Mouse (Mus musculus) myocyte (in vitro differentiated cells): ENCODE results near the gene Anpep. TPM values are rescaled to one million over a fixed set of nuclear protein-coding genes. Genes with fewer than 3 reads are reported as not detected.
A peak's percentile ranks its signal among the peaks of the same experiment; 100 is the strongest.

ENCODE experiments used
- H3K27me3 ChIP-seq: one replicate; pipeline ENCODE4 v1.6.1; 2011; ENCODE audit not compliant: control insufficient read depth, insufficient read depth, insufficient read length
- H3K36me3 ChIP-seq: one replicate; pipeline ENCODE4 v1.6.1; 2011; ENCODE audit not compliant: control insufficient read depth, insufficient read depth
- H3K4me2 ChIP-seq: one replicate; pipeline ENCODE4 v1.6.1; 2011; ENCODE audit warnings: low read depth, control low read depth
- H3K4me3 ChIP-seq: one replicate; pipeline ENCODE4 v1.5.1; 2011; ENCODE audit warnings: mild to moderate bottlenecking, control low read depth, moderate library complexity
- H3K79me2 ChIP-seq: one replicate; pipeline ENCODE4 v1.6.1; 2011; ENCODE audit not compliant: control insufficient read depth, insufficient read depth
- H3ac ChIP-seq: one replicate; pipeline ENCODE4 v1.6.1; 2011; ENCODE audit not compliant: control insufficient read depth, insufficient read length
- CEBPB ChIP-seq: IDR thresholded peaks from 2 replicates; pipeline ENCODE4 v1.6.1; 2011; ENCODE audit warnings: mild to moderate bottlenecking, moderate library complexity; ENCODE audit not compliant: poor library complexity, insufficient read depth, severe bottlenecking
- E2F4 ChIP-seq: IDR thresholded peaks from one replicate; pipeline ENCODE4 v1.6.1; 2011; ENCODE audit warnings: mild to moderate bottlenecking, control low read depth, moderate library complexity; ENCODE audit not compliant: insufficient read depth
- MAX ChIP-seq: IDR thresholded peaks from one replicate; pipeline ENCODE4 v1.6.1; 2011; ENCODE audit warnings: low read depth, mild to moderate bottlenecking, control low read depth
- MYOD1 ChIP-seq, 3 experiments: IDR thresholded peaks; one replicate each; pipeline ENCODE4 v1.6.1; 2011; ENCODE audit warnings: control low read depth in 2 of 3, low read depth in 2 of 3, mild to moderate bottlenecking in 2 of 3, moderate library complexity in 1 of 3; ENCODE audit not compliant: insufficient read length in 2 of 3, control insufficient read depth in 1 of 3
- MYOG ChIP-seq, 3 experiments: IDR thresholded peaks; one replicate each; pipeline ENCODE4 v1.6.1; 2011; ENCODE audit warnings: control low read depth in 2 of 3, low read depth in 2 of 3, mild to moderate bottlenecking in 2 of 3; ENCODE audit not compliant: insufficient read length in 2 of 3, control insufficient read depth in 1 of 3, insufficient read depth in 1 of 3
- POLR2A ChIP-seq: IDR thresholded peaks from one replicate; pipeline ENCODE4 v1.6.1; 2011; ENCODE audit warnings: low read depth, mild to moderate bottlenecking, control low read depth, moderate library complexity; ENCODE audit not compliant: insufficient read length
- POLR2AphosphoS2 ChIP-seq: IDR thresholded peaks from one replicate; pipeline ENCODE4 v1.6.1; 2011; ENCODE audit warnings: low read depth, control low read depth; ENCODE audit not compliant: insufficient read length
- REST ChIP-seq: IDR thresholded peaks from one replicate; pipeline ENCODE4 v1.6.1; 2011; ENCODE audit warnings: mild to moderate bottlenecking, control low read depth, moderate library complexity; ENCODE audit not compliant: insufficient read depth, insufficient read length
- SRF ChIP-seq: IDR thresholded peaks from one replicate; pipeline ENCODE4 v1.6.1; 2011; ENCODE audit warnings: low read depth; ENCODE audit not compliant: control insufficient read depth, insufficient read length
- TCF12 ChIP-seq: IDR thresholded peaks from one replicate; pipeline ENCODE4 v1.6.1; 2011; ENCODE audit warnings: mild to moderate bottlenecking, control low read depth; ENCODE audit not compliant: poor library complexity, insufficient read depth, severe bottlenecking
- TCF3 ChIP-seq: IDR thresholded peaks from one replicate; pipeline ENCODE4 v1.6.1; 2011; ENCODE audit warnings: low read depth, control low read depth; ENCODE audit not compliant: insufficient read length
- USF1 ChIP-seq: IDR thresholded peaks from one replicate; pipeline ENCODE4 v1.6.1; 2011; ENCODE audit warnings: low read depth, mild to moderate bottlenecking, control low read depth, moderate library complexity
- polyA plus RNA-seq: library from polyadenylated mRNA; unstranded; fragments of >200 nt; fragmentation: generic; extraction: Trizol; gene quantifications from one replicate; pipeline ENCODE4 v1.2.1, GENCODE M21; 2012; ENCODE audit warnings: missing spikeins

The Anpep gene
- polyA plus RNA-seq, 1 experiment = 12.1 TPM

GRCm38 (mm10) chr7:79846342-79846741, 14.5 kb downstream of the Anpep start:
- Histone ChIP-seq H3K4me2 (peak overlapping the region; percentile 84), H3K27me3 (no peaks in the 10 kb centered on the region), H3K36me3 (no peaks in the 10 kb centered on the region), H3K79me2 (no peaks in the 10 kb centered on the region), H3ac (no peak overlapping the region), H3K4me3 (no peak overlapping the region)
- no peak for TF ChIP-seq POLR2A
- TF ChIP-seq TCF3 = no peak
- TF ChIP-seq MYOG (IDR thresholded peaks at IDR 0.05; ENCODE audit: control insufficient read depth in 1 of 3, insufficient read depth in 1 of 3, insufficient read length in 2 of 3, low read depth in 2 of 3) = no peak
- no peak for TF ChIP-seq MAX
- no peak for TF ChIP-seq SRF
- no peak for TF ChIP-seq CEBPB
- TF ChIP-seq REST = no peak
- TF ChIP-seq E2F4 = no peak
- TF ChIP-seq POLR2AphosphoS2 = no peak
- no peak for TF ChIP-seq MYOD1 (IDR thresholded peaks at IDR 0.05; ENCODE audit: control insufficient read depth in 1 of 3, insufficient read length in 2 of 3, low read depth in 2 of 3)
- TF ChIP-seq TCF12 = no peak
- no peak for TF ChIP-seq USF1

GRCm38 (mm10) chr7:79844090-79844802, 16.6 kb downstream of the Anpep start:
- Histone ChIP-seq H3K4me3 (no peak overlapping the region), H3K79me2 (no peaks in the 10 kb centered on the region), H3K36me3 (no peaks in the 10 kb centered on the region), H3ac (no peak overlapping the region), H3K27me3 (no peaks in the 10 kb centered on the region), H3K4me2 (no peak overlapping the region)
- no peak for TF ChIP-seq POLR2AphosphoS2
- TF ChIP-seq POLR2A = no peak
- no peak for TF ChIP-seq REST
- TF ChIP-seq MYOD1 (IDR thresholded peaks at IDR 0.05; ENCODE audit: control insufficient read depth in 1 of 3, insufficient read length in 2 of 3, low read depth in 2 of 3) = no peak
- TF ChIP-seq TCF12 = no peak
- no peak for TF ChIP-seq MAX
- no peak for TF ChIP-seq USF1
- TF ChIP-seq TCF3 = no peak
- no peak for TF ChIP-seq SRF

- TF ChIP-seq MYOG (IDR thresholded peaks at IDR 0.05; ENCODE audit: control insufficient read depth in 1 of 3, insufficient read depth in 1 of 3, insufficient read length in 2 of 3, low read depth in 2 of 3) (no peak), POLR2A (no peak), CEBPB (no peak), MAX (no peak), USF1 (no peak), TCF3 (no peak), MYOD1 (IDR thresholded peaks at IDR 0.05; ENCODE audit: control insufficient read depth in 1 of 3, insufficient read length in 2 of 3, low read depth in 2 of 3) (no peak), POLR2AphosphoS2 (no peak), REST (no peak), TCF12 (no peak)
- H3ac ChIP-seq = no peak overlapping the region
- no peak overlapping the region for H3K4me2 ChIP-seq
- no peaks in the 10 kb centered on the region for H3K79me2 ChIP-seq
- no peak overlapping the region for H3K4me3 ChIP-seq
- no peaks in the 10 kb centered on the region for H3K36me3 ChIP-seq
- H3K27me3 ChIP-seq = no peaks in the 10 kb centered on the region
These were observed 18.7 kb downstream of the Anpep start for GRCm38 (mm10) chr7:79842163-79842562.

- no peak overlapping the region for H3ac ChIP-seq
- no peak for TF ChIP-seq MYOD1 (IDR thresholded peaks at IDR 0.05; ENCODE audit: control insufficient read depth in 1 of 3, insufficient read length in 2 of 3, low read depth in 2 of 3)
- TF ChIP-seq POLR2AphosphoS2 = no peak
- no peak for TF ChIP-seq POLR2A
- TF ChIP-seq USF1 = no peak
- no peak for TF ChIP-seq TCF3
- TF ChIP-seq SRF = no peak
- no peak for TF ChIP-seq REST
- no peak for TF ChIP-seq CEBPB
- TF ChIP-seq MAX = no peak
- no peak overlapping the region for H3K4me2 ChIP-seq
- H3K36me3 ChIP-seq = no peaks in the 10 kb centered on the region
- no peaks in the 10 kb centered on the region for H3K27me3 ChIP-seq
- H3K4me3 ChIP-seq = no peak overlapping the region
- H3K79me2 ChIP-seq = no peaks in the 10 kb centered on the region
These were observed 23.6 kb downstream of the Anpep start for GRCm38 (mm10) chr7:79837247-79837646.

- TF ChIP-seq POLR2A (no peak), E2F4 (no peak), SRF (no peak), MYOG (IDR thresholded peaks at IDR 0.05; ENCODE audit: control insufficient read depth in 1 of 3, insufficient read depth in 1 of 3, insufficient read length in 2 of 3, low read depth in 2 of 3) (no peak), TCF12 (no peak), POLR2AphosphoS2 (no peak), MYOD1 (IDR thresholded peaks at IDR 0.05; ENCODE audit: control insufficient read depth in 1 of 3, insufficient read length in 2 of 3, low read depth in 2 of 3) (no peak), TCF3 (no peak), MAX (no peak), USF1 (no peak), REST (no peak), CEBPB (no peak)
- Histone ChIP-seq H3K27me3 (no peaks in the 10 kb centered on the region), H3K4me3 (no peak overlapping the region), H3K79me2 (no peaks in the 10 kb centered on the region), H3K4me2 (no peak overlapping the region), H3K36me3 (no peaks in the 10 kb centered on the region), H3ac (no peak overlapping the region)
These were observed 25.7 kb downstream of the Anpep start for GRCm38 (mm10) chr7:79835196-79835595.
